Mouse (Mus musculus): ENCODE measurements around the gene 2200002D01Rik. TPM values are rescaled to one million over a fixed set of nuclear protein-coding genes. Genes with fewer than 3 reads are reported as not detected.

The 2200002D01Rik gene
- total and polyA plus RNA-seq, 2 experiments from 2014 or later, result 1.4 TPM; not detected in 1

DNA sequence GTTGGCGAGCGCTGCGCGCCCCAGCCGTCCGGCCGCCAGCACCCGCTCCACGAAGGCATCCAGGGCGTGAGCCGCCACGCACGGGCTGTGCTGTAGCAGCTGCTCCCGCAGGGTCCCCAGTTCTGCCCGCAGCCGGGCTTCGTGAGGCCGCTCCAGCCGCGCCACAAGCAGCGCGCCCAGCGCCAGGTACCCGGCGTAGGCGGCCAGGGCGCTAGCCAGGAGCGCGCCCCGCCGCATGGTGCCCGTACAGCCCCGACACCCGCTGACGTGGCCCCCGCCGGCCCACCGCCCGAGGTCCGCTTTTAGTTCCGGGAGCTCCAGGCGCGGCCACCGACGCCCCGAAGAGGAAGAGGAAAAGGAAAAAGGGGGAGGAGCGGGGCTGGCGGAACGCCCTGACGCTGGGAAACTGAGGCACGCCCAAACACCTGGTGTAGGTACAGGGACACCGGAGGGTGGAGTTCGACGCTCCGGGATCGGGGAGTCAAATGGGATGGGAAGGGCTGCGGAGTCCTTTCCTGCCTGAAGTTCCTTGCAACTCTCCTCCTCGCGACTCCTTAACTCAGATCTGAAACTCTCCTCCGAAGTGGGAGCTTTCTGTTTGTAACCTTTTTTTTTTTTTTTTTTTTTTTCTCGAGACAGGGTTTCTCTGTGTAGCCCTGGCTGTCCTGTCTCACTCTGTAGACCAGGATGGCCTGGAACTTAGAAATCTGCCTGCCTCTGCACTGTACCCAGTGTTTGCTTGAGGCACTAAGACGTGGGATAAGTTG is 15.8 kb downstream of the 2200002D01Rik start, which contains the start of gene Kcnk6:
Kcnk6 (minus strand) TSS at position 269 of the 767 bp plus-strand sequence.
- Histone ChIP-seq H3K36me3 (ENCODE audit: insufficient read depth, low read length) (no peaks in the 10 kb centered on the region), H3K4me3 (ENCODE audit: low read length) (peak within 1 kb of the TSS; percentile 45), H3K4me1 (ENCODE audit: insufficient read depth, low read length) (peaks cover 3% of the 10 kb centered on the region; the same call in 1 of the 2 replicates), H3K27ac (no peak within 1 kb of the TSS), H3K4me2 (ENCODE audit: low read depth, low read length) (peak within 1 kb of the TSS; percentile 92), H3K27me3 (ENCODE audit: insufficient read depth, low read length) (peaks cover 27% of the 10 kb centered on the region), H3K9ac (replicated peaks; ENCODE audit: low read length) (peak within 1 kb of the TSS; percentile 46), H3K9me3 (ENCODE audit: low read length) (no peaks in the 10 kb centered on the region)
- no peak for TF ChIP-seq CTCF (IDR thresholded peaks at IDR 0.05; ENCODE audit: low read depth)
- DNase-seq (ENCODE audit: low spot score) (no peak), ATAC-seq (peak; percentile 34; the same call in 1 of the 2 replicates)
- WGBS, result 2% methylated on average over 59 of the region's 62 CpGs

DNA sequence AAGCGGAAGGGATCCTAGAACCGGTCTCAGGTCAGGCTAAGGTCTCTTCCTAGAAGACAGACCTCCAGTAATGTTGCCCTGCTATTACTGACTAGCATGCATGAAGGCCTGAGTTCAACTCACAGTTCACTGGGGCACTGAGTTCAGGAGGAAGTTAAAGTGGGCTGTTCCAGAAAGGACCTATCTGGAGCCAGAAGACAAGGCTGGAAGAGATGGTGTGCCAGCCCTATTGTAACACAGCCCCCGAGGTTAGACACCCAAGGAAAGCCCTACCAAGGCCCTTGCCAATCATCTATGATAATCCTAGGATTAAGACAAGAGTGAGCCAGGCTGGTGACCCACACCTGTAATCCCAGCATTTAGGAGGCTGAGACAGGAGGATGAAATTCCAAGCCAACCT is 16.7 kb downstream of the 2200002D01Rik start:
- Histone ChIP-seq H3K4me2 (ENCODE audit: low read depth, low read length) (peak overlapping the region; percentile 92), H3K27me3 (ENCODE audit: insufficient read depth, low read length) (peaks cover 27% of the 10 kb centered on the region), H3K4me1 (ENCODE audit: insufficient read depth, low read length) (peaks cover 3% of the 10 kb centered on the region; the same call in 1 of the 2 replicates), H3K4me3 (ENCODE audit: low read length) (peak overlapping the region; percentile 45), H3K9ac (replicated peaks; ENCODE audit: low read length) (no peak overlapping the region), H3K9me3 (ENCODE audit: low read length) (no peaks in the 10 kb centered on the region), H3K27ac (no peak overlapping the region), H3K36me3 (ENCODE audit: insufficient read depth, low read length) (no peaks in the 10 kb centered on the region)
- WGBS, result 58% methylated on average over 3 of the region's 3 CpGs
- ATAC-seq (no peak), DNase-seq (ENCODE audit: low spot score) (no peak)
- no peak for TF ChIP-seq CTCF (IDR thresholded peaks at IDR 0.05; ENCODE audit: low read depth)

DNA sequence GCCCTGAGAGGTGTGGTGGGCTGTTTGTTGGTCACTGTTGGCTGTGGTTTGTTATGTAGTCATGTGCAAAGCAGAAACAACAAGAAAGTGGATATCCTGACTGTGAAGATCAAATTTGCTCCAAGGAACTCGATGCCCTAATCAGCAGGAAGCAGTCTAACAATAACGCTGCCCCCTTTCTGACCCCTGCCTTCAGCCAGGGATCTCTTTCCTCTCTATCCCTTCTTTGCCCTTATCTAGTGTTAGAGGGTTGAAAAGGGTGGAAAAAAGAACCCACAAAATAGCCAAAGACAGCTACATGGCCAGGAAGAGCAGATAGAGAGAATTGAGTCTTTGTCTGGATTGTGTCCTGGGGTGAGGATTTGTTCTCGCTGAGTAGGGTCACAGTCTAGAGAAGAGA is 17.7 kb downstream of the 2200002D01Rik start:
- no peak for ATAC-seq
- H3K9me3 ChIP-seq (ENCODE audit: low read length), result no peaks in the 10 kb centered on the region

GRCm38 (mm10) chr7:29228202-29228601 is 20.1 kb downstream of the 2200002D01Rik start:
- H3K4me3 ChIP-seq (ENCODE audit: low read length), result no peak overlapping the region
- no peaks in the 10 kb centered on the region for H3K9me3 ChIP-seq (ENCODE audit: low read length)
- WGBS, result 78% methylated on average over 4 of the region's 4 CpGs
- ATAC-seq, result no peak
- no peaks in the 10 kb centered on the region for H3K36me3 ChIP-seq (ENCODE audit: insufficient read depth, low read length)
- no peak overlapping the region for H3K4me2 ChIP-seq (ENCODE audit: low read depth, low read length)
- peaks cover 22% of the 10 kb centered on the region for H3K27me3 ChIP-seq (ENCODE audit: insufficient read depth, low read length)
- H3K4me1 ChIP-seq (ENCODE audit: insufficient read depth, low read length), result peaks cover 3% of the 10 kb centered on the region; the same call in 1 of the 2 replicates
- H3K9ac ChIP-seq (replicated peaks; ENCODE audit: low read length), result no peak overlapping the region
- no peak overlapping the region for H3K27ac ChIP-seq
- no peak for DNase-seq (ENCODE audit: low spot score)
- TF ChIP-seq CTCF (IDR thresholded peaks at IDR 0.05; ENCODE audit: low read depth), result no peak

More for the DNA sequence above, 17.7 kb downstream of the 2200002D01Rik start:
- no peak overlapping the region for H3K27ac ChIP-seq
- H3K27me3 ChIP-seq (ENCODE audit: insufficient read depth, low read length), result peaks cover 27% of the 10 kb centered on the region
- H3K4me1 ChIP-seq (ENCODE audit: insufficient read depth, low read length), result peaks cover 3% of the 10 kb centered on the region; the same call in 1 of the 2 replicates
- H3K9ac ChIP-seq (replicated peaks; ENCODE audit: low read length), result no peak overlapping the region
- 15% methylated on average over 3 of the region's 3 CpGs for WGBS
- H3K36me3 ChIP-seq (ENCODE audit: insufficient read depth, low read length), result no peaks in the 10 kb centered on the region
- no peak for TF ChIP-seq CTCF (IDR thresholded peaks at IDR 0.05; ENCODE audit: low read depth)
- no peak overlapping the region for H3K4me2 ChIP-seq (ENCODE audit: low read depth, low read length)
- DNase-seq (ENCODE audit: low spot score), result no peak
- H3K4me3 ChIP-seq (ENCODE audit: low read length), result no peak overlapping the region

DNA sequence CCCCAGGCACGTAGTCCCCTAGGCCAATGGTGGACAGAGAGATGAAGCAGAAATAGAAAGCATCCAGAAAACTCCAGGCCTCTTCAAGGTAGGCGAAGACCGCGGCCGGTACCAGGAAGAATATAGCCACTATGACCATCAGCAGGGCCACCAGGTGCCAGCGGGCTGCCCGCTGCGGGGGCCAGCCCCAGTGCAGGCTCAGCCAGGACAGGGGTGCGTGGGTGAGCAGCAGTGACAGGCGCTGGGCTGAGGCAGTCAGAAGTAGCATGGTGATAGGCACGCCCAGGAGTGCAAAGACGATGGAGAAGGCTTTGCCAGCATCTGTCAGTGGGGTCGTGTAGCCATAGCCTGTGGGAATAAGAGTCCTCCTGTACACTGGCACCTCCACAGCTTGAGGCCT is 22.7 kb downstream of the 2200002D01Rik start:
- Histone ChIP-seq H3K4me3 (ENCODE audit: low read length) (no peak overlapping the region), H3K4me1 (ENCODE audit: insufficient read depth, low read length) (no peaks in the 10 kb centered on the region), H3K36me3 (ENCODE audit: insufficient read depth, low read length) (no peaks in the 10 kb centered on the region), H3K9me3 (ENCODE audit: low read length) (no peaks in the 10 kb centered on the region), H3K27ac (peak overlapping the region; percentile 32; the same call in 1 of the 2 replicates), H3K27me3 (ENCODE audit: insufficient read depth, low read length) (no peaks in the 10 kb centered on the region; the same call in 1 of the 2 replicates), H3K4me2 (ENCODE audit: low read depth, low read length) (peak overlapping the region; percentile 35), H3K9ac (replicated peaks; ENCODE audit: low read length) (0 out of 2 replicates have a peak overlapping the region, but pooled peaks have one; percentile 30)
- 72% methylated on average over 13 of the region's 13 CpGs for WGBS
- DNase-seq (ENCODE audit: low spot score) (no peak), ATAC-seq (peak; percentile 52; the same call in 1 of the 2 replicates)
- no peak for TF ChIP-seq CTCF (IDR thresholded peaks at IDR 0.05; ENCODE audit: low read depth)

- Histone ChIP-seq H3K4me3 (ENCODE audit: low read length) (peak overlapping the region; percentile 6; the same call in 1 of the 2 replicates), H3K4me2 (ENCODE audit: low read depth, low read length) (peak overlapping the region; percentile 35), H3K27me3 (ENCODE audit: insufficient read depth, low read length) (no peaks in the 10 kb centered on the region; the same call in 1 of the 2 replicates), H3K27ac (peak overlapping the region; percentile 32; the same call in 1 of the 2 replicates), H3K9ac (replicated peaks; ENCODE audit: low read length) (0 out of 2 replicates have a peak overlapping the region, but pooled peaks have one; percentile 30), H3K4me1 (ENCODE audit: insufficient read depth, low read length) (no peaks in the 10 kb centered on the region), H3K36me3 (ENCODE audit: insufficient read depth, low read length) (no peaks in the 10 kb centered on the region), H3K9me3 (ENCODE audit: low read length) (peaks cover 2% of the 10 kb centered on the region; the same call in 1 of the 2 replicates)
- 13% methylated on average over 16 of the region's 16 CpGs for WGBS
- TF ChIP-seq CTCF (IDR thresholded peaks at IDR 0.05; ENCODE audit: low read depth), result no peak
- DNase-seq (ENCODE audit: low spot score) (peak; percentile 55), ATAC-seq (peak; percentile 71)
Measured at GRCm38 (mm10) chr7:29224756-29225394, 23.4 kb downstream of the 2200002D01Rik start.
